Mouse (Mus musculus): Measurements from ENCODE around the gene Tst.
A peak's percentile ranks its signal among the peaks of the same experiment; 100 is the strongest.

Tst gene

DNA sequence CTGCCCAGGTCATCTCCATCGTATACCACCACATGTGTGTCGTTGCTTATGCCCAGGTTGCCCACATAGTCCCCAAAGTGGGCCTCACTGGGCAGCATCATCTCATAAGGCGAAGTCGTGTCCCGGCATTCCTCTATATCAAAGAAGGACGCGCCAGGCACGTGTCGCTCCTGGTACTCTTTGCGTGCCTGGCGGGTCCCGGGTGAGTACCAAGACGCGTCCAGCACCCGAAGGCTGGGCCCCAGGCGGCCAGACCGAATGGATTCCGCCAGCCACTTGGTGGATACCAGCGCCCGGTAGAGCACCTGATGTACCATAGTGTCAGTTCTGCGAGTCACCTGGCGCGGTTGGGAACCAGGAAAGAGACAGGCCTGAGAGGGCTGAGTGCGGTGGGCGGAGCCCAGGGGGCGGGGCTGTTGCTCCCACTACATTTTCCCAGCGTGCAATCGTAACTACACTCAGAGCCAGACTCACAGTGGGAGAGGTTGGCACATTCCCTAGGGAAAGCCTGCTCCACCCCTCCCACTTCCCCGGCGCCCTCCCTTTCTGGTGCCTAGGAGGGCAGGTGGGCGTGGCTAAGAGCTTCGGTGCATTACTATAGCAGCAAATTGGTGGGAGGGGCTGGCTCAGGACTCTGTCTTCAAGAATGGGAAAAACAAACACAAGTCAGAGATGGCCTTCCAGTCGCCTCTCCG is at the start of gene Tst:
Gene Tst, minus strand, starts transcription at position 391 of the 695 bp plus-strand sequence.
- DNase-seq, result peak; percentile 95

DNA sequence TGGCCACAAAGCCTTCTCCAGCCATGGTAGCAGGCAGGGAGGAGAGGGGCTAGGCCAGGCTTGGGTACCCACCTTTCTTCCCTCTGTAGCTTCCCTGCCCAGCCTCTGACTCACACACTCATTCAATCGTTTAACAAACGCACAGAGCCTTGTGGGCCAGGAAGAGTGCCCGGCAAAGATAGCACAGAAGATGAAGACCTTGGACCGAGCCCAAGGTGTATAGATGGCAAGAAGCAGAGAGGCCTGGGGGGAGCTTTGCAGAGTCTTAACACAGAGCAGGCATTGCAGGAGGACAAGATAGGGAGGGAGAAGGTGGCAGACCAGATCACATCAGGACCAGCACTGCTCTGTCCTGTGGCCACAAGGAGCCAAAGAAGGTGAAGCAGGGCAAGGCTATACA is 49.5 kb upstream of the Tst start:
- DNase-seq, result no peak

DNA sequence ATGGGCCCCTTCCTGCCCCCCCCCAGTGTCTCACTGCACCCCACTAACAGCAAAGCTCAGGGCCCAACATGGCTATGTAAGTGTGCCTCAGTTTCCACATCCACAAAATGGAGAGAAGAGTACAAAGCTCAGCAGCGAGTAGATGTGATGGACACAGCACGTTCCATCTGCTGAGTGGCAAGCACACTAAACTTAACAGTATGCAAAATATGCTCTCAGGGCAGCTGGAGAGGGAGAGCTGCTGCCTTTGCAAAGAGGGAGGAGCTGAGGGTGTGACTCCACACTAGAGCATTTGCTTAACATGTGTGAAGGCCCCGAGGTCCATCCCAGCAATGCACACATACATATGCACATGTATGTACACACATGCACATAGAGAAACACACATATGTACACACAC is 47.2 kb upstream of the Tst start:
- no peak for DNase-seq

DNA sequence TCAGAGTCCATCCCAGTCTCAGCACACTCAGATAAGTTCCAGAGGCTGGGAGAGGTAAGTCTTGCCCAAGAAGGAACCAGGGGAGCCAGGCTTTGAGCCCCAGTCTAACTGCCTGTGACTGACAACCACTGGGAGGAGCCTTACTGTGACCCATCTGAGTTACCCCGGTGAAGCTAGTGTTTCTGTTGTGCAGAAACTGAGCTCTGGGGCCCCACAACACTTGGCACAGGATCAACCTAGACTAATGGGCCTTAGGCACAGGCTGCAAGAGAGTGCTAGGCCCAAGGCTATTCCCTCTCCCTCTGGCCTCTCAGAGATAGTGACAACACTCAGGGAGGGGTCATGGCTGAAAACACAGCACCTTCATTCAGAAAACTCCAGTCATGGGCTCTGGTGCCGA is 45.5 kb upstream of the Tst start:
- no peak for DNase-seq

DNA sequence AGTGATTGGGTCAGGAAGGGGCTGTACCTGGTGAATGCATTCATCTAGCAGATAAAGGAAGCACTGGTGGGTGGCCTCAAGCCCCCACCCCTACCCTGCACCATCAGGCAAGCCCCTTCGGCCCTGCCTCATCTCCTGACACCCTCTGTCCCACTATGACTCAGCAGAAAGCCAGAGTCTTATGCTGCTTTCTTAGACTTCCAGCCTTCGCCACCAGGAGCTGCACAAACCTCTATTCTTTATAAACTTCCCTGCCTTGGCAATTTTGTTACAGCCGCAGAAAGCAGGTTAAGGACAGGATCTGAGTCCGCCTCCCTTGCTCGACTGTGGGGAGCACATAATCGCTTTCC is 44.7 kb upstream of the Tst start:
- DNase-seq, result no peak

DNA sequence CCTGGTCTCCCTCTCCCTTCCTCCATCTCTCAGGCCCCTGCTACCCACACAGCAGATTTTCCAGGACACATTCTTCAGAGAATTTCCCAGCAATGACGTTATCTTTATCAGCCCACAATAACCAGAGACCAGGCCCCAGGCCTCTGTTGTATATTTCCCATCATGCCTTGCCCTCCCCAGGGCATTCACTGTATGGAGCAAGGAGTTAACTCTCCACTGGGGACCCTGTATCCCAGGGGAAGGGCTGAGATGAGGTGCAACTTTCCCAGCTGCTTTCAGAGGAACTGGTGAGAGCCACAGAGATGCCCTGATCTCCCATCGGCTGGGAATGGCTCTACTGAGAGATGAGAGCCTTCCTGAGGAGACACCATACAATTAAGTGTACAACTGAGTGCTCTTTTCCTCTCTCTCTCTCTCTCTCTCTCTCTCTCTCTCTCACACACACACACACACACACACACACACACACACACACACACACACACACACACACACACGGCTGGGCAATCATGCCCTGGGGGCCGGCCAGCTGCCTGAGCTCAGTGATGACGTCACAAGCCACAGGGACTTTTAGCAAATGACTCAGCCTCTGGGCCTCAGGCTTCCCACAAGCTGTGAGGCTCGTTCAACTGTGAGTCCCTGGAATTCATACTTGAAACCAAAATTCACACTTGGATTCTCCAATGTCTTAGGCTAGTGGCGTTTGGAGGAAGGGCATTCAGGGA is 44.1 kb upstream of the Tst start:
- DNase-seq, result peak; percentile 51

DNA sequence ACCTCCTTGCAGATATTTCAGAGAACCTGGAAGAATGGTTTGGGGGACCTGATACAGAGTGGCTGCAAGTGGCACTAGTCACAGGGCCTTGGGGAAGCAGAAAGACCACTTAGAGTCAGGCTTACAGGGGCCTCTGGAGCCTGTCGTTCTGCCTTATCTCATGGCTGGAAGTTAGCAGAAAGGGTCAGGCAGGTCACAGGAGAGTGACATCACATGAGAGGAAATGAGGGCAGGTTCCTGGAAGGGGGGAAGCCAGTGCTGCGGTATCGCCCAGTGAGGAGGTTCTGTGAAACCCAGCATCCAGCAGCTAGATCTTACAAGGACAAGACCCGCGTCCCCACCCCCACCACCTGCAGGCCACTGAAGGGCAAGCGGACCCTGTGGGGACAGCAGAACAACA is 43.4 kb upstream of the Tst start:
- DNase-seq, result peak; percentile 53

DNA sequence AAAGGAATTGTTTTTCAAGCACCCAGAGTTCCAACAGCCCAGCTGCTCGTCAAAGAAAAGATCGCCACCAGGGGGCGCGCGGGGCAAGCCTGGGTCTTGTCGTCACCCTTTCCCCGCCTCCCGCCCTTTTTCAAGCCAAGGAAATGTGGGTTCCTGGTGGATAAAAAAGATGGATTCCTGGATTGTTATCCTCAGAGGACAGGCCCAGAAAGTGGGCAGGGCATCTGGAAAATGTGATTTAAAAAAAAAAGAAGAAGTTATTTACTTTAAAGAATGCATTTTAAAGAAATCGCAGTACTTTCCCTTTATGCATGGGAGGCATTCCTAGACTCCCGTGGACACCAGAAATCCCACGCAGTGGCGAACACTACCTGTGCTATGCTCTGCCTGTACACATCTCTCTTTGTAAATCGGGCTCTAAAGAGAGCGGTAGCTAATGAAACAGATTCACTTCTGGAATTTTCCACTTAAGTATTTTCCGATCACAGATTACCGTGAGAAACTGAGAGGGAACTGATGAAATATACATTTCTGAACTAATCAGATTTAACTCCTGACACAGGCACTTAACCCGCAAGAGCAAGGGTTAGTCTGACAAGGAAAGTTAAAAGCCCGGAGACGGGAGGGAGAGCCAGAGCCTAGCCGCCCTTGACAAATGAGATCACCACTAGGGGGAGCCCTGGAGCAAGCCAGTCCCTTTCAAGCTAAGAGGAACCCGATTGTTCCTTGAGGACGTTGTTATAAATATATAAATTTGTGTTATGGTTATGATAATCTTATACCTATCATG is 42.2 kb upstream of the Tst start:
- peak; percentile 99 for DNase-seq

DNA sequence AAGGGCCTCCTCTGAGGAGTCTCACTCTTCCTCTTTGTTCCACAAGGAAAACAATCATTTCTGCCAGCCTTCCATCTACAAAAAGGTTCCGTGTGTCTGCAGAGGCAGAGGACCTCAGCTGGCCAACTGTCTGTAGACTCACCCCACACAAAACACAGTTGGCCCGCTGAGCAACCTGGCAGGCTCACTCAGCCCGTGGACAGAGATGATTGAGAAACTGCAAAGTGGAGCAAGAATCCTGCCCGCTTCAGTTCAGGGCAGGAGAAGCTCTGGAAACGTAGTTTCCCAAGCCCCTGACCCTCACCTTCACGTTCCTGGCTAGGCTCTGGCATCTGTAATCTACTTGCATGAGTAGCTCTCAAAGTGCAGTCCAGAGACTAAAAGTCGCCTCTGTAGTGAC is 41.4 kb upstream of the Tst start:
- DNase-seq, result no peak

DNA sequence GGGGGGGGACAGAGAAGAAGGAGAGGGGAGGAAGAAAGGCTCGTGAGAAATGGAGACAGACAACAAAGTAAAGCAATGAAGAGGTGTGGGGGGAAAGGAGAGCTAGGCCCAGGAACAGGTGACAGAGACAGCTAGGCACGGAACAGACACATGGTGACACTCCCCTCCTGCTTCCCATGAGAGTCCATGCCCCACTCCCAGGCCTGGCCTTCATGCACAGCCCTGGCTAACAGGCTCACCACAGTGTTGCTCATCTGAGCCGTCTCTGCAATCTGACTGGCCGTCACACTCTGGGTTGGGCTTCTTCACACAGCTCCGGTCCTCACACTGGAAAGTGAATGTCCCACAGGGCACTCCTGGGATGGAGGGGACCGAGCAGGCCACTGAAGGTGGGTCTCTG is 38.1 kb upstream of the Tst start:
- DNase-seq, result no peak

DNA sequence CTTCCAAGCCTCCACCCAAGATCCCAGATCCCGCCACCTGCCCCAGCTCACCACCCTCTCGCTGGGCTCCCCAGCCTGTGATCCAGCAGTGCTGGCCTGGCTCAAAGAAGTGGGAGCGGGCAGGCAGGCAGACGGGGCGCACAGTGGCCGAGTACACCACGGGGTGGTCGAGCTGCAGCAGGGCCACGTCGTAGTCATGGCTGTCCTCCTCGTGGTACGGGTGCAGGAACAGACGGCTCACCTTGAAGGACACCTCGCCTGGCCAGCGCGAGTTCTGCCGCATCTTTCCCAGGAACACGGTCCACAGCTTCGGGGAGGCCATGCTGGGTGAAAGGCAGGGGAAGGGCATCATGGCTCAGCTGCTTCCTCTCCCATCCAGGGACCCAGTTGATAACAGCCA is 36.5 kb upstream of the Tst start:
- DNase-seq, result no peak

DNA sequence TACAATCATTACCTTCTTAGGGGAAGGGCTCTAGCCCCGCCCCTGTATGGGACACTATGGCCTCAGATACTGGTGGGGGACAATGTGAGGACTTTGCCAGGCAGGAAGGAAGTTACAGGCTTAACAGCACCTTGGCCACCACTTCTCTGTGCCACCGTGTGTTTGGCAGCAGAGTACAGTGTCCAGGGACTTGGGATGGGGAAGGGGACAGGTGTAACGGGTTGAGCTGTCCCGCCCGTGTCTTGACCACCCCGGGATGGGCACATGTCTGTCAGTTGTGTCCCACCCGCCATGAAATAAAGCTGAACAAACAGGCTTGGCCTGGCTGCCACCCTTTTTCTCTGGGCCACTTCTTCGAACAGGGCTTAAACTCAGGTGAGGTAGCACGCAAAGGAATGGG is 33.3 kb upstream of the Tst start:
- DNase-seq, result no peak

DNA sequence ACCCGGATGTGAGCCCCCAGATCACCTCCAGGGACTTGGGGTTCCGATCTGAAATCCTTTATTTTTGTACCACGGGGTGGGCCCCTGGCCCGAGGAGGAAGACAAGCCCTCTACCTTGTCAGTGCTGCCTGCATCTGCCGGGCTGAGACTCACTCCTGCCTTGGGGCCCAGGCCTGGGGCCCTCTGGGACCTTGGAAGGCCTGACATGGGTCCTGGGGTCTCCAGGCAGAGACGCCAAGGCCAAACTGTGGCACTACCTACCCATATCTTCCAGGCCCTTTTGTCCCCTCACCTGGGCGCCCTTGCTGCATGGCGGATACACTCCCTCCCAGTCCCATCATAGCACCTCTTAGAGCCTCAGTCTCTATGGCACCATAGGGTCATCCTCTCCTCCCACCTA is 32.8 kb upstream of the Tst start:
- DNase-seq, result no peak

DNA sequence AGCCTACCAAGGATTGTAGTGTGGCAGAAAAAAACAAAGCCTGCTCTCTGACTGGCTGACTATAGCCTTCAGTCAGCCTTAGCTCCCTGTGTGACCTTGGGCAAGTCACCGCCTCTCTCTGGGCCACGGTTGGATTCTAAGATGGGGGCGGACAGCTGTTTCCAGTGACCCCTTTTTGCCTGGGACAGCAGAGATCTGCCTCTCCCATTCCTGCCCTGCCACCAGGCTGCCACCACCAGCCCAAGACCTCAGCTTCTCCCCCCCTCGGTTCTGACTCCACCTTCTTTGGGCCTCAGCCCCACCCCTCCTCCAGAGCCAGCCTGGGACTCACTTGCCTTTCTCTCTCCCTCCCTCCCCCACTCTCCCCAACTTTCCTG is 32.3 kb upstream of the Tst start:
- peak; percentile 28 for DNase-seq

DNA sequence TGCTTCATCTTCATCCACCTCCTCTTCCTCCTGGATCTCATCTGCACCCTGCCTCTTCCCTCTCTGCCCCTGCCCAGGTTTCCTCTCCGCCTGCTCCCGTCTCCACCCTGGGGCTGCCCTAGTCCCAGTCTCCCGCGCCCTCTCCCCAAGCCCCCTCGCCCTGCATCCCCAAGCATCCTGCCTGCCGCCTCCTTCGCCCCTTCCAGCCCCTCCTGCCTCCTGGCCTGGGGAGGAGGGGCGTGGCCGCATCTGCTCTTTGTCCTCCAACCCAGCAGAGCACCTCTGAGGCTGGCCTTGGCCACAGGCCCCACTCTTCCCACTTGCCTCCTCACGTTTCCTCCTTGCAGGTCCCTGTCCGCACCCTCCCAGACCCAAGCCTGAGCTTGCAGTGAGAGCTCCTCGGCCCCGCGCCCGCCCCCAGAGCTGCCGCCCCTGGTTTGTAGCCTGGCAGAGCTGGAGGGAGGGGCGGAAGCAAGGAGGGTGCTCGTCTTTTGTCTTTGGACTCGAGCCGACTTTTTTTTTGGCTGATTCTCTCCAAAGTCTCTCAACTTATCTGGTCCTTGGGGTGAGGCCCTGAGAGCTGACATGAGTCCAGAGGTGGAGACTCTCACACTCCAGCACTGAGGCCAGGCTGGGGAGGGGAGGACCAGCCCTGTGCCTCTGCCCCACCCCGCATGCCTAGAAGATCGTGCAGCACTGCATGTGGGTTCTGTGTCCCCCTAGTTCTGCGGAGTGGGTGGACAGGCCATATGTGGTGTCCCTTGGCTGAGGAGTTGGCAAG is 31.7 kb upstream of the Tst start:
- DNase-seq, result peak; percentile 60

DNA sequence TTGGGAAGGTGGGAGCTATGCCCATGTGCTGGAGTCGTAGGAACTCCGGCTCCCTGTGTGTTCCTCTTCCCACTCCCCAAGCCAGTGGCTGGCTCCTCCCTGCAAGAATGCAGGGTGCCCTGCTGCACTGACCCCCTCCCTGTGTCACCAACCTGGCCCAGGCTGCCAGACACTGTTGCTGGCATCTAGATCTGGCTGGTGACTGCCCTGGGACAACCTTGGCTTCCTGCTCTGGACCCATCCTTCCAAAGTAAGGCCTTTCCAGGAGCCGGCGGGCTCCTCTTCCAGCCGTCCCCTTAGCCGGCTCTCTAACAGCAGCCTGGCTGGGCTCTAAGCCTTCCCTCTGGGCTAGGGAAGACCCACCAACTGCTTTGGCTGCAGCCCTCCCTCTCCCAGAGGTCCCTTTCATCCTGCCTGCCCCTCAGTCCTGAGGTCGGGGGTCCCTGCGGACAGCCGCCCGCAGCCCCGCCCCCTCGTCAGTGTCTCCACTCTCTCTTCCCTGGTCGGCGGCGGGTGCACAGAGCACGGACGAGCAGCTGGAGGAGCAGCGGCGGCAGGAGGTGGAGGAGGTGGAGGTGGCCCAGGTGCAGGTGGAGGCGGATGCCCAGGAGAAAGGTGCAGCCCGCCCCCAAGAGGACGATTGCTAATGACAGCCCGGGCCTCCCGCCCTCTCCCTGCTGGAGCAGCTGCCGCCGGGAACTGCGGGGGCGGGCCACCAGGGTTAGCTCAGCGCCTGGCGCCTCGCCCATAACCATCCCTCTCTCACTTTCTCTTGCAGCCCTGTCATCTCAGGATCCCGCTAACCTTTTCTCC is 30.9 kb upstream of the Tst start:
- peak; percentile 93 for DNase-seq

DNA sequence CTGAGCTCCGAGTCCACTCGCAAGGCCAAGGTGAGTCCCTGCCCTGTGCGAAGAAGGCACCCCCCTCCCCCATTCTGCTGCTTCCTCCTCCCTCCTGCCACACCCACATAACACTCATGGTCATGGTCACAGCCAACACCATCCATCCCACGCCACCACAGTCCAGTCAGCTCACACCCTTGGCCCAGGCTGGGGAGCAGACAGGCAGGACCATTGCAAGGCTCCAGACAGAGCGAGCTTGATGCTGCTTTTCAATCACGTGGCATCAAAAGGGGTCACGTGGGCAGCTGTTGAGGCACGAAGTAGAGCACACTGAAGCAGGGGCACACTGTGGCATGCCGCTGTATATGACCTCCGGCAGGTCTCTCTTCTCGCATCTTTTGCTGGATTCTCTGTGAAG is 30.0 kb upstream of the Tst start:
- DNase-seq, result peak; percentile 13

DNA sequence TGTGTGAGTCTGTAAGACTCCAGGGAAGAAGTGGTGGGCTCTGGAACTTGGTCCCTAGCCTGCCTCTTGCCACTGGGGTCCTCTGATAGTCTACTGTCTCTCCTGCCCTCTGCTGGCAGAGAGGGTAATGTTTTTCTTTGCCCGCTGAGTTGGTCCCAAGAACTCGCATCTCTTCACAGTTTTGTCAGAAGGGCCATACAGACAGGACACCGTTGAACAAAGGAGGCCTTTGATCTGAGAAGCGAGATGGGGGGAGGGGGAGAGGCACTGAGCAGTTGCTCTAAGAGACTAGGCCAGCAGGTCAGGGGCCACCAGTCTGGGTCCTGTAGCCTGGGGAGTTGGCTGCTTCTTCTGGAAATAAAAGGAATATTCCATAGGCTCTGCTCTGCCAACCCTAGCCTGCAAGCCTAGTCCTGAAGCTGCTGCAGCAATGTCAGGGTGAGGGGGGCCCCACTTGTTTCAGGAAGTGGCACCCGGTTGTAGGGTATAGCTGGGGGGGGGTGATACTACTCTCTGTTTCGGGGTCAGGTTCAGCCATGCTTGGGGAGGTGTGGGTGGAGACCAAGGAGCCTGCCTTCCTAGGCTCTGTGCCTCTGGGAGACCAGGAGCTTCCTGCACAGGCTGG is 29.3 kb upstream of the Tst start:
- peak; percentile 70 for DNase-seq

DNA sequence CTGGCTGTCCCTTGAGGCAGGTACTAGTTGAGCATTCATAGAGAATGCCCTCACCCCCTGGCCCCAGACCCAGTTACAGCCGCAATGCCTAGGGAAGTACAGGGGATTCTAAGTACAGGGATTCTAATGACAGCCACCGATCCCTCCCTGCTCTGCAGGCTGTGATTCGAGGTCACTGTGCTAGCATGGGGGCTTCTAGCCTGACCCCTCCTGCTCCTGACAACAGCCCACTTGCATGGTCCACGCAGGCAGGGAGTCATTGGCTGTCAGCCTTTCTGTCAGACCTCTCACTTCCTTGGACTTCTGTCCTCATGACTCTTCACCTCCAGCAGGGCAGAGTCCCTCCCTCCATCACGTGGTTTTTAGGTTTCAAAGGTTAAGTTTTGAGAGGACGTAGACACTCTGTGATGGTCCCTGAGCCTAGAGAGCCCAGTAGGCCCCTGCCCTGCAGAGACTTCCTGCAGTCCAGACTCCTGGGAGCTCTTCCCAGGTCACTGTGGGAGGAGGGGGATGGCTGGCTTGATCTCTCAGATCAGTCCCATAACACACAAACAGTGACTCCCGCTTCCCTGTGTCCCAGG is 25.9 kb upstream of the Tst start:
- peak; percentile 56 for DNase-seq

DNA sequence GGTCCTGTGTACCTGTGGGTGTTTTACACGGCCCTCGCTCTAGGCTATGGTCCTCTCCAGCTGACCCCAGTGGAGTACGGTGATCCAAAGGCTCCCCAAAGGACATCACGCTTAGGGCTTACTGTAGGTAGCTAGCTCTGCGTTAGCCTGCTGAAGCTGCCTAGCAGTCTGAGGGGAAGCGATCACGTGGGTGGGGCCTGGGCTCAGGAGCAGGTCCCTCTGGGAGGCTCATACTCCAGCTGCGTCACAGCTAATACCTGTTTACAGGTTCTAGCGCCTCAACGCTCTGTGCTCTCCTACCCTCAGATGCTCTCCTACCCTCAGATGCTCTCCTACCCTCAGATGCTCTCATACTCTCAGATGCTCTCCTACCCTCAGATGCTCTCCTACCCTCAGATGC is 25.2 kb upstream of the Tst start:
- DNase-seq, result peak; percentile 35

DNA sequence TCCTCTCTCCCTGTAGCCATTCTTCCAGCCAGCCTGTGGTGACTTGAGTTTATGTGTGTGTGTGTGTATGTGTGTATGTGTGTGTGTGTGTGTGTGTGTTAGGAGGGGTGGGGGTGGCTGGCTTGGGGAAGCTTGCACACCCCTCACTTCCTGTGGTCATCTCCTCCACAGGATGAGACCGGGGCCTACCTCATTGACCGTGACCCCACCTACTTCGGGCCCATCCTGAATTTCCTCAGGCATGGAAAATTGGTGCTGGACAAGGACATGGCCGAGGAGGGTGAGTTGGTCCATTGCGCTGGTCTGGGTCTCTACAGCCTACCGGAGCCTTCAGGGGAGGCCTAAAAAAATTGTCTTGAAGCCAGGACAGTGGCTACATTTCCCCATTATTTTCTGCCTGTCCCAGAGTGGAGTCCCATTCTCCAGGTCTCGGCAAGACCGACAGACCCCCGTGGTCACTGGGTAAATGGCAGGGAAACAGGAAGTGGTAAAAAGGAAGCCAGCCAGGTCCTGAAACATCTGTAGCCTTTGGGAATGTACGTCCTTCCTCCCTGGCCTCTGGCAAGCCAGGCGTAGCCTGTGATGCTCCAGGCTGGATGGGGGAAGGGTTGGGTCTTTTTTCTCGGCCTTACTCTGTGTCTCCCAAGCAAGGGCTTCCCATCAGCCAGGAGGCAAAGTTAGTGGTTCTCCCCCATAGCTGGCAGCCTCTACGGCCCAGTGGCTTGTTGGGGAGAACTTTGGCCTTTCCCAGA is 24.3 kb upstream of the Tst start:
- DNase-seq, result peak; percentile 65

All from kidney, postnatal 10 days (tissue).